Mouse (Mus musculus): Measurements from ENCODE around the gene Itgal. TPM values are rescaled to one million over a fixed set of nuclear protein-coding genes. Genes with fewer than 3 reads are reported as not detected.

Gene Itgal
- polyA plus RNA-seq, 1 experiment: 7.2 TPM

GRCm38 (mm10) chr7:127296786-127297555 lies 911 bp downstream of the Itgal start:
- no peak for DNase-seq
- no peak overlapping the region for H3K4me3 ChIP-seq (ENCODE audit: insufficient read depth, low read depth, low read length)
- H3K36me3 ChIP-seq (ENCODE audit: control insufficient read depth, insufficient read depth, low read length): no peaks in the 10 kb centered on the region
- WGBS: 95% methylated on average over 5 of the region's 5 CpGs
- H3K27ac ChIP-seq (ENCODE audit: insufficient read depth, low read depth, low read length): no peak overlapping the region
- no peak for TF ChIP-seq CTCF (conservative IDR thresholded peaks at IDR 0.05; ENCODE audit: insufficient read depth, insufficient read length, low read depth, low read length)
- no peak for TF ChIP-seq POLR2A (IDR thresholded peaks at IDR 0.05; ENCODE audit: low read depth, low read length)
- no peaks in the 10 kb centered on the region for H3K27me3 ChIP-seq (replicated peaks; ENCODE audit: control insufficient read depth, insufficient read depth, low read length)
- no peaks in the 10 kb centered on the region for H3K4me1 ChIP-seq (ENCODE audit: control insufficient read depth, insufficient read depth, low read length)

GRCm38 (mm10) chr7:127297586-127298193 lies 1.6 kb downstream of the Itgal start:
- no peak overlapping the region for H3K27ac ChIP-seq (ENCODE audit: insufficient read depth, low read depth, low read length)
- no peak overlapping the region for H3K4me3 ChIP-seq (ENCODE audit: insufficient read depth, low read depth, low read length)
- TF ChIP-seq POLR2A (IDR thresholded peaks at IDR 0.05; ENCODE audit: low read depth, low read length): no peak
- no peak for TF ChIP-seq CTCF (conservative IDR thresholded peaks at IDR 0.05; ENCODE audit: insufficient read depth, insufficient read length, low read depth, low read length)
- H3K4me1 ChIP-seq (ENCODE audit: control insufficient read depth, insufficient read depth, low read length): no peaks in the 10 kb centered on the region
- no peak for DNase-seq
- H3K36me3 ChIP-seq (ENCODE audit: control insufficient read depth, insufficient read depth, low read length): no peaks in the 10 kb centered on the region
- no peaks in the 10 kb centered on the region for H3K27me3 ChIP-seq (replicated peaks; ENCODE audit: control insufficient read depth, insufficient read depth, low read length)
- 88% methylated on average over 5 of the region's 5 CpGs for WGBS

- TF ChIP-seq CTCF (conservative IDR thresholded peaks at IDR 0.05; ENCODE audit: insufficient read depth, insufficient read length, low read depth, low read length) (no peak), POLR2A (IDR thresholded peaks at IDR 0.05; ENCODE audit: low read depth, low read length) (no peak)
- Histone ChIP-seq H3K4me1 (ENCODE audit: control insufficient read depth, insufficient read depth, low read length) (no peaks in the 10 kb centered on the region), H3K27me3 (replicated peaks; ENCODE audit: control insufficient read depth, insufficient read depth, low read length) (no peaks in the 10 kb centered on the region), H3K36me3 (ENCODE audit: control insufficient read depth, insufficient read depth, low read length) (no peaks in the 10 kb centered on the region), H3K4me3 (ENCODE audit: insufficient read depth, low read depth, low read length) (no peak overlapping the region), H3K27ac (ENCODE audit: insufficient read depth, low read depth, low read length) (no peak overlapping the region)
- WGBS: 83% methylated on average over 2 of the region's 2 CpGs
- no peak for DNase-seq
Observed at GRCm38 (mm10) chr7:127308431-127308830, 12.4 kb downstream of the Itgal start.

GRCm38 (mm10) chr7:127308887-127309286 lies 12.8 kb downstream of the Itgal start:
- no peaks in the 10 kb centered on the region for H3K4me1 ChIP-seq (ENCODE audit: control insufficient read depth, insufficient read depth, low read length)
- no peak overlapping the region for H3K4me3 ChIP-seq (ENCODE audit: insufficient read depth, low read depth, low read length)
- 68% methylated on average over 4 of the region's 4 CpGs for WGBS
- DNase-seq: peak; percentile 75
- peak; percentile 56 for TF ChIP-seq CTCF (conservative IDR thresholded peaks at IDR 0.05; ENCODE audit: insufficient read depth, insufficient read length, low read depth, low read length)
- no peak for TF ChIP-seq POLR2A (IDR thresholded peaks at IDR 0.05; ENCODE audit: low read depth, low read length)
- no peaks in the 10 kb centered on the region for H3K36me3 ChIP-seq (ENCODE audit: control insufficient read depth, insufficient read depth, low read length)
- no peaks in the 10 kb centered on the region for H3K27me3 ChIP-seq (replicated peaks; ENCODE audit: control insufficient read depth, insufficient read depth, low read length)
- H3K27ac ChIP-seq (ENCODE audit: insufficient read depth, low read depth, low read length): no peak overlapping the region

- no peak overlapping the region for H3K4me3 ChIP-seq (ENCODE audit: insufficient read depth, low read depth, low read length)
- H3K4me1 ChIP-seq (ENCODE audit: control insufficient read depth, insufficient read depth, low read length): no peaks in the 10 kb centered on the region
- no peaks in the 10 kb centered on the region for H3K36me3 ChIP-seq (ENCODE audit: control insufficient read depth, insufficient read depth, low read length)
- WGBS: 59% methylated on average over 12 of the region's 12 CpGs
- H3K27me3 ChIP-seq (replicated peaks; ENCODE audit: control insufficient read depth, insufficient read depth, low read length): no peaks in the 10 kb centered on the region
- DNase-seq: no peak
- no peak overlapping the region for H3K27ac ChIP-seq (ENCODE audit: insufficient read depth, low read depth, low read length)
- TF ChIP-seq POLR2A (IDR thresholded peaks at IDR 0.05; ENCODE audit: low read depth, low read length) (no peak), CTCF (conservative IDR thresholded peaks at IDR 0.05; ENCODE audit: insufficient read depth, insufficient read length, low read depth, low read length) (no peak)
Observed at GRCm38 (mm10) chr7:127309951-127310350, 13.9 kb downstream of the Itgal start.

GRCm38 (mm10) chr7:127313912-127314311 lies 17.9 kb downstream of the Itgal start:
- Histone ChIP-seq H3K36me3 (ENCODE audit: control insufficient read depth, insufficient read depth, low read length) (no peaks in the 10 kb centered on the region), H3K27ac (ENCODE audit: insufficient read depth, low read depth, low read length) (no peak overlapping the region), H3K4me3 (ENCODE audit: insufficient read depth, low read depth, low read length) (no peak overlapping the region), H3K27me3 (replicated peaks; ENCODE audit: control insufficient read depth, insufficient read depth, low read length) (no peaks in the 10 kb centered on the region), H3K4me1 (ENCODE audit: control insufficient read depth, insufficient read depth, low read length) (no peaks in the 10 kb centered on the region)
- no peak for DNase-seq
- TF ChIP-seq CTCF (conservative IDR thresholded peaks at IDR 0.05; ENCODE audit: insufficient read depth, insufficient read length, low read depth, low read length) (no peak), POLR2A (IDR thresholded peaks at IDR 0.05; ENCODE audit: low read depth, low read length) (no peak)
- 45% methylated on average over 8 of the region's 8 CpGs for WGBS

- no peak overlapping the region for H3K27ac ChIP-seq (ENCODE audit: insufficient read depth, low read depth, low read length)
- WGBS: 71% methylated on average over 4 of the region's 4 CpGs
- TF ChIP-seq POLR2A (IDR thresholded peaks at IDR 0.05; ENCODE audit: low read depth, low read length): no peak
- TF ChIP-seq CTCF (conservative IDR thresholded peaks at IDR 0.05; ENCODE audit: insufficient read depth, insufficient read length, low read depth, low read length): no peak
Observed at GRCm38 (mm10) chr7:127321106-127321505, 25.0 kb downstream of the Itgal start.

More at GRCm38 (mm10) chr7:127321106-127321505, 25.0 kb downstream of the Itgal start:
- no peak for DNase-seq
- H3K4me3 ChIP-seq (ENCODE audit: insufficient read depth, low read depth, low read length): no peak overlapping the region
- peaks cover 4% of the 10 kb centered on the region; the same call in 1 of the 2 replicates for H3K4me1 ChIP-seq (ENCODE audit: control insufficient read depth, insufficient read depth, low read length)
- no peaks in the 10 kb centered on the region for H3K36me3 ChIP-seq (ENCODE audit: control insufficient read depth, insufficient read depth, low read length)
- no peaks in the 10 kb centered on the region for H3K27me3 ChIP-seq (replicated peaks; ENCODE audit: control insufficient read depth, insufficient read depth, low read length)

Data from kidney, adult 2 months (tissue).